Mouse (Mus musculus) retina, postnatal 7 days (tissue): Measurements from ENCODE around the gene Kdm6b.

Source experiments
- DNase-seq: peaks from one replicate; pipeline ENCODE4 v3.0.0-alpha.2; 2012; ENCODE audit warnings: low read depth, low spot score

Gene Kdm6b

GRCm38 (mm10) chr11:69366855-69367615 lies 46.4 kb downstream of the Kdm6b start:
- DNase-seq: no peak

- peak; percentile 88 for DNase-seq
Measured at GRCm38 (mm10) chr11:69366157-69366854, 47.2 kb downstream of the Kdm6b start.

- no peak for DNase-seq
Measured at GRCm38 (mm10) chr11:69365722-69366121, 47.8 kb downstream of the Kdm6b start.

GRCm38 (mm10) chr11:69364910-69365309 lies 48.6 kb downstream of the Kdm6b start:
- peak; percentile 87 for DNase-seq

GRCm38 (mm10) chr11:69364376-69364775 lies 49.1 kb downstream of the Kdm6b start:
- no peak for DNase-seq

GRCm38 (mm10) chr11:69362479-69362878 lies 51.0 kb downstream of the Kdm6b start:
- no peak for DNase-seq

- DNase-seq: no peak
Measured at GRCm38 (mm10) chr11:69362021-69362420, 51.5 kb downstream of the Kdm6b start.

- no peak for DNase-seq
Measured at GRCm38 (mm10) chr11:69357690-69358089, 55.8 kb downstream of the Kdm6b start.

GRCm38 (mm10) chr11:69356544-69356943 lies 56.9 kb downstream of the Kdm6b start:
- DNase-seq: no peak
